Mouse (Mus musculus) forebrain, embryonic 10.5 days (tissue): ENCODE data around the gene Tmem14c. TPM values are rescaled to one million over a fixed set of nuclear protein-coding genes. Genes with fewer than 3 reads are reported as not detected.

Source experiments
- polyA plus RNA-seq: library from polyadenylated mRNA; unstranded; fragments of >200 nt; fragmentation: Nextera tagmentation; extraction: Ambion mirVana; gene quantifications from 2 replicates; pipeline ENCODE4 v1.2.1, GENCODE M21; 2016

Tmem14c gene
- polyA plus RNA-seq, 1 experiment from 2014 or later = 224 TPM

Other genes starting within 250 kb of the Tmem14c start
- 2.2 and 3.0 TPM in 2 replicates for gene Gcnt2, start 156.5 kb upstream of the Tmem14c start, polyA plus RNA-seq
- 87.6 and 87.9 TPM in 2 replicates for gene Pak1ip1, start 15.3 kb upstream of the Tmem14c start, polyA plus RNA-seq
- 1.2 and 1.4 TPM in 2 replicates for gene Mak, start 63.4 kb downstream of the Tmem14c start, polyA plus RNA-seq
- not detected in 2 replicates for gene Gcm2, start 94.7 kb downstream of the Tmem14c start, polyA plus RNA-seq
- not detected in 2 replicates for gene Sycp2l, start 98.0 kb downstream of the Tmem14c start, polyA plus RNA-seq
- 46.0 and 50.9 TPM in 2 replicates for gene Elovl2, start 204.1 kb downstream of the Tmem14c start, polyA plus RNA-seq
- 9.8 and 9.9 TPM in 2 replicates for gene Smim13, start 233.6 kb downstream of the Tmem14c start, polyA plus RNA-seq